In the genomic region with DNA sequence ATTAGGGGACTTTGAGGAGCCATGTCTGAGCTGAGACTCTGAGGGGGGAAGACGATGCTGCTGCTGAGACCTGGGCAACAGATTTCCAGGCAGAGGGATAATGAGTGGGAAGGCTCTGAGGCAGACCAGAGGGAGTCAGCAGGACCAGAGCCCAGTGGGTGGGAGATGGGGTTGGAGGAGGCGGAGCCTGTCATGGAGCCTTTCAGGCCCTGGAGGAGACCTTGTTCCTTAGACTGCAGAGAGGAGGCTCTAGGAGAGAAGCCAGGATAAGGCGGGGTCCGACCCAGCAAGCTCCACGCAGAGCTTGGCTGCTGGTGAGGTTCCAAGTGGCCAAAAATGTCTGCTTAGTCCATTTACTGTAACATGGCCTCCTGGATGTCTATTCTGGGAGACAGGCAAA, we compare ENCODE assay signal across 9 mouse cellular contexts. TPM values are rescaled to one million over a fixed set of nuclear protein-coding genes. Genes with fewer than 3 reads are reported as not detected.
DNase-seq lines count a peak whose midpoint lies in the region; ATAC-seq lines count a peak whose summit lies in the region.
"Had no signal": no experiment of that assay in that cellular context is flagged by ENCODE, and none has a peak within 500 bp of the region (broad histone marks: within the 10 kb centered on the region; RNA-seq: fewer than 3 reads in every experiment).

No protein-coding gene starts in this region.

- peak; percentile 85 for ATAC-seq in limb, embryonic 15.5 days (ENCODE audit: insufficient number of reproducible peaks, low FRiP score, low TSS enrichment, low read depth)
- no peak for ATAC-seq in forebrain, embryonic 15.5 days (replicated peaks)

- no peaks in the 10 kb centered on the region for H3K36me3 ChIP-seq in limb, embryonic 15.5 days
- no peaks in the 10 kb centered on the region for H3K36me3 ChIP-seq in forebrain, embryonic 15.5 days
- H3K36me3 ChIP-seq: hindbrain, embryonic 15.5 days had no signal

- H3K9me3 ChIP-seq in limb, embryonic 15.5 days, result no peaks in the 10 kb centered on the region
- H3K9me3 ChIP-seq in forebrain, embryonic 15.5 days, result no peaks in the 10 kb centered on the region
- H3K9me3 ChIP-seq: hindbrain, embryonic 15.5 days had no signal

- DNase-seq in left cerebral cortex, postnatal 14 days (ENCODE audit: low spot score in 2 of 2), result peak; percentile 16 to 30
- DNase-seq in left cerebral cortex, adult 11 months (ENCODE audit: low spot score), result no peak
- peak; percentile 70 for DNase-seq in WW6 (ENCODE audit: low read depth, low spot score)
- peak; percentile 83 for DNase-seq in gastrocnemius, postnatal 14 days
- no peak for DNase-seq in thymus, postnatal 25 days
- DNase-seq in layer of hippocampus, adult 11-12 months (ENCODE audit: low spot score), result no peak

- peaks cover 12% of the 10 kb centered on the region for H3K4me1 ChIP-seq in limb, embryonic 15.5 days
- H3K4me1 ChIP-seq in forebrain, embryonic 15.5 days, result no peaks in the 10 kb centered on the region

- H3K4me2 ChIP-seq in limb, embryonic 15.5 days, result no peak overlapping the region
- no peak overlapping the region for H3K4me2 ChIP-seq in forebrain, embryonic 15.5 days (replicated peaks)
- H3K4me2 ChIP-seq: hindbrain, embryonic 15.5 days had no signal

- intact Hi-C loops in left cerebral cortex, postnatal 14 days (cut with DNase I), result no loop called here
- intact Hi-C loops in gastrocnemius, postnatal 14 days (cut with DNase I; ENCODE audit: low total_unique reads), result no loop called here

- H3K27me3 ChIP-seq in limb, embryonic 15.5 days, result no peaks in the 10 kb centered on the region
- no peaks in the 10 kb centered on the region for H3K27me3 ChIP-seq in forebrain, embryonic 15.5 days
- H3K27me3 ChIP-seq: hindbrain, embryonic 15.5 days had no signal

- H3K27ac ChIP-seq in limb, embryonic 15.5 days, result peak overlapping the region; percentile 74
- H3K27ac ChIP-seq in forebrain, embryonic 15.5 days (replicated peaks), result no peak overlapping the region
- H3K27ac ChIP-seq: hindbrain, embryonic 15.5 days had no signal

- no peak overlapping the region for H3K9ac ChIP-seq in limb, embryonic 15.5 days
- no peak overlapping the region for H3K9ac ChIP-seq in forebrain, embryonic 15.5 days (replicated peaks)
- H3K9ac ChIP-seq: hindbrain, embryonic 15.5 days had no signal

- WGBS in limb, embryonic 15.5 days, result 19% methylated on average over 5 of the region's 5 CpGs
- WGBS in forebrain, embryonic 15.5 days, result 22% methylated on average over 5 of the region's 5 CpGs

- no peak overlapping the region for H3K4me3 ChIP-seq in limb, embryonic 15.5 days
- H3K4me3 ChIP-seq in forebrain, embryonic 15.5 days, result no peak overlapping the region
- H3K4me3 ChIP-seq: hindbrain, embryonic 15.5 days had no signal

RNA-seq across cellular contexts. Expression of gene Cbx6, which starts 12.6 kb away (rescaled TPM):
- total RNA-seq in left cerebral cortex, postnatal 14 days (2021), result 100 to 1,000 TPM; 429 to 483 TPM
- 10 to 100 TPM; 21.2 to 23.5 TPM for total RNA-seq in gastrocnemius, postnatal 14 days (2021)
- polyA plus RNA-seq in limb, embryonic 15.5 days (2015; fragmentation: Nextera tagmentation; extraction: Ambion mirVana), result 83.7 and 89.1 TPM in 2 replicates
- polyA plus RNA-seq in forebrain, embryonic 15.5 days (2015; fragmentation: Nextera tagmentation; extraction: Ambion mirVana), result 50.1 and 52.7 TPM in 2 replicates

RNA-seq across cellular contexts. Expression of gene Npcd, which starts 13.1 kb away (rescaled TPM):
- total RNA-seq in left cerebral cortex, postnatal 14 days (2021), result 10 to 100 TPM in 1 of 2 experiments, 1 to 10 TPM in 1; 7.3 to 53.6 TPM
- total RNA-seq in gastrocnemius, postnatal 14 days (2021), result under 1 TPM; 0.47 to 0.55 TPM
- polyA plus RNA-seq in limb, embryonic 15.5 days (2015; fragmentation: Nextera tagmentation; extraction: Ambion mirVana), result 0.32 TPM in 1 of 2 replicates, not detected in the other
- 0.46 TPM in 1 of 2 replicates, not detected in the other for polyA plus RNA-seq in forebrain, embryonic 15.5 days (2015; fragmentation: Nextera tagmentation; extraction: Ambion mirVana)

RNA-seq across cellular contexts. Expression of gene Nptxr, which starts 42.5 kb away (rescaled TPM):
- 100 to 1,000 TPM; 693 to 768 TPM for total RNA-seq in left cerebral cortex, postnatal 14 days (2021)
- 1 to 10 TPM; 1.9 to 2.6 TPM for total RNA-seq in gastrocnemius, postnatal 14 days (2021)
- 5.4 and 6.5 TPM in 2 replicates for polyA plus RNA-seq in limb, embryonic 15.5 days (2015; fragmentation: Nextera tagmentation; extraction: Ambion mirVana)
- polyA plus RNA-seq in forebrain, embryonic 15.5 days (2015; fragmentation: Nextera tagmentation; extraction: Ambion mirVana), result 19.4 and 19.5 TPM in 2 replicates

RNA-seq across cellular contexts. Expression of gene Apobec3, which starts 44.4 kb away (rescaled TPM):
- 1 to 10 TPM; 4.2 to 5.1 TPM for total RNA-seq in left cerebral cortex, postnatal 14 days (2021)
- 1 to 10 TPM; 4.7 to 7.9 TPM for total RNA-seq in gastrocnemius, postnatal 14 days (2021)
- polyA plus RNA-seq in limb, embryonic 15.5 days (2015; fragmentation: Nextera tagmentation; extraction: Ambion mirVana), result 14.7 and 15.3 TPM in 2 replicates
- 6.6 TPM in 2 replicates for polyA plus RNA-seq in forebrain, embryonic 15.5 days (2015; fragmentation: Nextera tagmentation; extraction: Ambion mirVana)

Comparison
In these comparisons a context has a peak if more than half of its experiments do, and no peak if none do; other contexts are left out.
1. DNase-seq: peak in left cerebral cortex, postnatal 14 days (2 of 2), WW6 (single experiment) and gastrocnemius, postnatal 14 days (single experiment); none in left cerebral cortex, adult 11 months (single experiment), thymus, postnatal 25 days (single experiment) and layer of hippocampus, adult 11-12 months (single experiment).
2. RNA of gene Cbx6, which starts 12.6 kb away (total RNA-seq): 429 to 483 TPM in left cerebral cortex, postnatal 14 days; 21.2 to 23.5 TPM in gastrocnemius, postnatal 14 days; every median in the first group is over 10 times any median in the second.
3. RNA of gene Npcd, which starts 13.1 kb away (total RNA-seq): 7.3 to 53.6 TPM in left cerebral cortex, postnatal 14 days; 0.47 to 0.55 TPM in gastrocnemius, postnatal 14 days; every median in the first group is over 4 times any median in the second.
4. RNA of gene Nptxr, which starts 42.5 kb away (total RNA-seq): 693 to 768 TPM in left cerebral cortex, postnatal 14 days; 1.9 to 2.6 TPM in gastrocnemius, postnatal 14 days; every median in the first group is over 100 times any median in the second.